ENCODE assay signal across 14 mouse cellular contexts in the genomic region with DNA sequence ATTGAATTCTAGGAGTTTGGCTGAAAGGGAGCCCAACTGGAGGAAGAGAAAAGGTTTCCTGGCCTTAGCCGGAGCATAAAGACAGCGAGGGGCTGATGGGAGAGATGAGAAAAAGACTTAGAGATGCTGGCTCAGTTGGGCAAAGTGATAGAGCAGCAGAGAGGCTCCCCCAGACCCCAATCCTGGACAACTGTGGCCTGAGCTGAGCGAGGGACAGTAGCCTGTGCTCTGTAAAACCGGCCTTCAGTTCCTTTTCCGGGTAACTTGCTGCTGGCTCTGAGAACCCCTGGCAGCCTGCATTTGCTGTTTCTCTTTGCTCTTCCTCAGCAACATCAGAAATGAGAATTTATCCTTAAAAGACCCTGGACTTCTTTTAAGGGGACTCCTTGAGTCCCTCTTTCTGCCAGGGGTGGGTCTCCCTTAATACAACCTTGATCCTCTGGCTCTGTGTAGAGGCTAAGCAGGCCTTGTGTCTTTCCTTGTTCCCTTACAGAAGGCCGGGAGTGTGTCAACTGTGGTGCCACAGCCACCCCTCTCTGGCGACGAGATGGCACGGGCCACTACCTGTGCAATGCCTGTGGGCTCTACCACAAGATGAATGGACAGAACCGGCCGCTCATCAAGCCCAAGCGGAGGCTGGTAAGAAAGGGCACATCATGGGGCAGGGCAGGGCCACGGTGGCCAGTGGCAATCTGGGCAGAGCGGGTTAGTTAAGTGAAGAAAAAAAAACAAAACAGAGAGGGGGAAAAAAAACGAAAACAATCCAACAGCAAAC. TPM values are rescaled to one million over a fixed set of nuclear protein-coding genes. Genes with fewer than 3 reads are reported as not detected.
A peak's percentile ranks its signal among the peaks of the same experiment; 100 is the strongest.
DNase-seq lines count a peak whose midpoint lies in the region; ATAC-seq and TF ChIP-seq lines count a peak whose summit lies in the region.
"Had no signal": no experiment of that assay in that cellular context is flagged by ENCODE, and none has a peak within 500 bp of the region (broad histone marks: within the 10 kb centered on the region; RNA-seq: fewer than 3 reads in every experiment).

No protein-coding gene starts in this region.

- no peak for ATAC-seq in lung, embryonic 16.5 days (ENCODE audit: low read depth)
- ATAC-seq in heart, embryonic 16.5 days (replicated peaks; ENCODE audit: extremely low read depth, insufficient read depth, low FRiP score) = no peak
- ATAC-seq in neural tube, embryonic 13.5 days (ENCODE audit: low read depth) = no peak

- DNase-seq in heart, adult 2 months = peak; percentile 28 to 42
- DNase-seq in heart, postnatal 25 days (ENCODE audit: low spot score) = no peak
- DNase-seq in lung, postnatal 25 days (ENCODE audit: low spot score) = no peak
- DNase-seq in thymus, adult 18-20 months = no peak
- no peak for DNase-seq in cerebellum, adult 11 months
- DNase-seq: adrenal gland, adult 8-10 months; thymus, postnatal 4 days had no signal

- 29% methylated on average over 15 of the region's 15 CpGs for WGBS in heart, adult 2 months
- 29% methylated on average over 15 of the region's 15 CpGs for WGBS in lung, embryonic 16.5 days
- WGBS in heart, embryonic 16.5 days = 28% methylated on average over 15 of the region's 15 CpGs
- 4% methylated on average over 15 of the region's 15 CpGs for WGBS in neural tube, embryonic 13.5 days

- H3K4me1 ChIP-seq in heart, adult 2 months (ENCODE audit: control insufficient read depth, insufficient read depth, low read length) = peaks cover 9% of the 10 kb centered on the region
- H3K4me1 ChIP-seq in lung, embryonic 16.5 days (replicated peaks; ENCODE audit: control insufficient read depth, insufficient read depth, low read length) = peaks cover 24% of the 10 kb centered on the region
- peaks cover 24% of the 10 kb centered on the region for H3K4me1 ChIP-seq in heart, embryonic 16.5 days (ENCODE audit: control insufficient read depth, insufficient read depth, low read length)
- peaks cover 26% of the 10 kb centered on the region for H3K4me1 ChIP-seq in neural tube, embryonic 13.5 days (replicated peaks)

- TF ChIP-seq CTCF in heart, adult 2 months (IDR thresholded peaks at IDR 0.05) = no peak

- H3K36me3 ChIP-seq in heart, adult 2 months (ENCODE audit: control insufficient read depth, insufficient read depth, low read length) = peaks cover 10% of the 10 kb centered on the region
- H3K36me3 ChIP-seq in lung, embryonic 16.5 days (ENCODE audit: control insufficient read depth, insufficient read depth, low read length) = no peaks in the 10 kb centered on the region
- no peaks in the 10 kb centered on the region for H3K36me3 ChIP-seq in heart, embryonic 16.5 days (ENCODE audit: control insufficient read depth, insufficient read depth)
- H3K36me3 ChIP-seq in neural tube, embryonic 13.5 days = no peaks in the 10 kb centered on the region

- peak overlapping the region; percentile 87 for H3K27ac ChIP-seq in heart, adult 2 months
- peak overlapping the region; percentile 66 for H3K27ac ChIP-seq in lung, embryonic 16.5 days (ENCODE audit: low read length)
- peak overlapping the region; percentile 66 for H3K27ac ChIP-seq in heart, embryonic 16.5 days (ENCODE audit: low read length)
- H3K27ac ChIP-seq in neural tube, embryonic 13.5 days (replicated peaks) = 0 out of 2 replicates have a peak overlapping the region, but pooled peaks have one; percentile 18

- no peaks in the 10 kb centered on the region for H3K79me2 ChIP-seq in heart, adult 2 months (replicated peaks; ENCODE audit: control insufficient read depth, insufficient read depth, low read length)

- peak overlapping the region; percentile 35 for H3K4me2 ChIP-seq in lung, embryonic 16.5 days (ENCODE audit: low read depth, low read length)
- H3K4me2 ChIP-seq in heart, embryonic 16.5 days (ENCODE audit: low read depth, low read length) = peak overlapping the region; percentile 72
- H3K4me2 ChIP-seq in neural tube, embryonic 13.5 days = 0 out of 2 replicates have a peak overlapping the region, but pooled peaks have one; percentile 2

- H3K4me3 ChIP-seq in heart, adult 2 months = peak overlapping the region; percentile 61
- peak overlapping the region; percentile 2; the same call in 1 of the 2 replicates for H3K4me3 ChIP-seq in lung, embryonic 16.5 days (ENCODE audit: low read length)
- H3K4me3 ChIP-seq in heart, embryonic 16.5 days (ENCODE audit: low read length) = no peak overlapping the region
- no peak overlapping the region for H3K4me3 ChIP-seq in neural tube, embryonic 13.5 days

- TF ChIP-seq EP300 in heart, adult 2 months (IDR thresholded peaks at IDR 0.05; ENCODE audit: insufficient read depth, low read depth, low read length) = no peak

- no peak for TF ChIP-seq POLR2A in heart, adult 2 months (IDR thresholded peaks at IDR 0.05; ENCODE audit: insufficient read depth, low read depth, low read length)

- H3K9ac ChIP-seq in heart, adult 2 months (ENCODE audit: low read depth, low read length) = peak overlapping the region; percentile 42
- 0 out of 2 replicates have a peak overlapping the region, but pooled peaks have one; percentile 5 for H3K9ac ChIP-seq in lung, embryonic 16.5 days (ENCODE audit: low read length)
- no peak overlapping the region for H3K9ac ChIP-seq in heart, embryonic 16.5 days (ENCODE audit: low read length)
- no peak overlapping the region for H3K9ac ChIP-seq in neural tube, embryonic 13.5 days

- H3K9me3 ChIP-seq in lung, embryonic 16.5 days (ENCODE audit: control insufficient read depth, low read length) = no peaks in the 10 kb centered on the region
- H3K9me3 ChIP-seq in heart, embryonic 16.5 days (replicated peaks; ENCODE audit: control insufficient read depth, low read length) = no peaks in the 10 kb centered on the region
- no peaks in the 10 kb centered on the region for H3K9me3 ChIP-seq in neural tube, embryonic 13.5 days

- intact Hi-C loops in heart, adult 2 months (cut with DNase I) = loop anchor here (2.0 kb wide), 1 partner anchor 67 kb away; no protein-coding TSS in a partner anchor
- intact Hi-C loops in heart, postnatal 25 days (cut with DNase I) = loop anchor here (2.0 kb wide), 1 partner anchor 67 kb away; no protein-coding TSS in a partner anchor

- peaks cover 4% of the 10 kb centered on the region; the same call in 1 of the 2 replicates for H3K27me3 ChIP-seq in heart, adult 2 months (ENCODE audit: control insufficient read depth, insufficient read depth, low read length)
- H3K27me3 ChIP-seq in lung, embryonic 16.5 days (ENCODE audit: control insufficient read depth, insufficient read depth, low read depth, low read length) = peaks cover 88% of the 10 kb centered on the region
- peaks cover 80% of the 10 kb centered on the region for H3K27me3 ChIP-seq in heart, embryonic 16.5 days (ENCODE audit: control insufficient read depth, insufficient read depth, low read length)
- H3K27me3 ChIP-seq in neural tube, embryonic 13.5 days = peaks cover 100% of the 10 kb centered on the region

RNA-seq across cellular contexts. Expression of a gene that starts 8.4 kb away (rescaled TPM):
- total RNA-seq in heart, adult 2 months (2021) = 10 to 100 TPM; 17.8 to 19.6 TPM
- 14.3 and 18.7 TPM in 2 replicates for polyA plus RNA-seq in heart, adult 2 months (2012; rRNA removed)
- total RNA-seq in heart, postnatal 25 days (2021) = 10 to 100 TPM; 17.0 to 19.8 TPM
- 23.6 and 23.9 TPM in 2 replicates for polyA plus RNA-seq in lung, embryonic 16.5 days (2015; fragmentation: Nextera tagmentation; extraction: Ambion mirVana)
- 14.9 and 15.5 TPM in 2 replicates for polyA plus RNA-seq in heart, embryonic 16.5 days (2015; fragmentation: Nextera tagmentation; extraction: Ambion mirVana)
- polyA plus RNA-seq in neural tube, embryonic 13.5 days (2015; fragmentation: Nextera tagmentation; extraction: Ambion mirVana) = 6.8 and 6.9 TPM in 2 replicates
- total RNA-seq: CH12.LX had no signal

RNA-seq across cellular contexts. Expression of a gene that starts 20.0 kb away (rescaled TPM):
- not detected for total RNA-seq in heart, adult 2 months (2021)
- polyA plus RNA-seq in heart, adult 2 months (2012; rRNA removed) = 0.29 TPM in 1 of 2 replicates, not detected in the other
- total RNA-seq in heart, postnatal 25 days (2021) = not detected
- polyA plus RNA-seq in lung, embryonic 16.5 days (2015; fragmentation: Nextera tagmentation; extraction: Ambion mirVana) = not detected in 2 replicates
- not detected in 2 replicates for polyA plus RNA-seq in heart, embryonic 16.5 days (2015; fragmentation: Nextera tagmentation; extraction: Ambion mirVana)
- polyA plus RNA-seq in neural tube, embryonic 13.5 days (2015; fragmentation: Nextera tagmentation; extraction: Ambion mirVana) = not detected in 2 replicates
- total RNA-seq: adrenal gland, adult 8-10 months; CH12.LX; heart, adult 18-20 months; left cerebral cortex, postnatal 14 days had no signal
- polyA plus RNA-seq: cortical plate, adult 2 months had no signal

Comparison
In these comparisons a context has a peak if more than half of its experiments do, and no peak if none do; other contexts are left out.
1. DNase-seq: peak in heart, adult 2 months (2 of 2); none in heart, postnatal 25 days (single experiment), lung, postnatal 25 days (single experiment), thymus, adult 18-20 months (0 of 2) and cerebellum, adult 11 months (single experiment).
2. H3K4me3 ChIP-seq: peak in heart, adult 2 months (single experiment) and lung, embryonic 16.5 days (single experiment); none in heart, embryonic 16.5 days (single experiment) and neural tube, embryonic 13.5 days (single experiment).
3. H3K9ac ChIP-seq: peak in heart, adult 2 months (single experiment) and lung, embryonic 16.5 days (single experiment); none in heart, embryonic 16.5 days (single experiment) and neural tube, embryonic 13.5 days (single experiment).
4. H3K27ac ChIP-seq: peak in every context shown above with its lines; median percentile 87 in heart, adult 2 months; 66 in lung, embryonic 16.5 days; 66 in heart, embryonic 16.5 days; 18 in neural tube, embryonic 13.5 days.
5. H3K4me2 ChIP-seq: peak in every context shown above with its lines; median percentile 72 in heart, embryonic 16.5 days; 35 in lung, embryonic 16.5 days; 2 in neural tube, embryonic 13.5 days.